Mouse (Mus musculus): Measurements from ENCODE around the gene Rpl39l.
"Not testable (repeated sequence)": the region's sequence is repeated elsewhere in the genome, so short reads cannot be mapped to it uniquely, and the experiment has no call there.

Rpl39l gene

GRCm38 (mm10) chr16:10170005-10170404 is at the start of gene Rpl39l:
Rpl39l (plus strand) TSS chr16:10170226.
- peak; percentile 61 for DNase-seq (ENCODE audit: low spot score)

GRCm38 (mm10) chr16:10127586-10127985 is 42.4 kb upstream of the Rpl39l start:
- DNase-seq (ENCODE audit: low spot score) = no peak

- no peak for DNase-seq (ENCODE audit: low spot score)
Measured at GRCm38 (mm10) chr16:10129052-10129911, 40.7 kb upstream of the Rpl39l start.

- DNase-seq (ENCODE audit: low spot score) = no peak
Measured at GRCm38 (mm10) chr16:10143166-10143565, 26.9 kb upstream of the Rpl39l start.

GRCm38 (mm10) chr16:10147401-10147800 is 22.6 kb upstream of the Rpl39l start:
- no peak for DNase-seq (ENCODE audit: low spot score)

- DNase-seq (ENCODE audit: low spot score) = no peak
Measured at GRCm38 (mm10) chr16:10169123-10169905, 712 bp upstream of the Rpl39l start.

- DNase-seq (ENCODE audit: low spot score) = no peak
Measured at GRCm38 (mm10) chr16:10171276-10171675, 1.2 kb downstream of the Rpl39l start.

GRCm38 (mm10) chr16:10172179-10172820 is 2.3 kb downstream of the Rpl39l start:
- DNase-seq (ENCODE audit: low spot score) = no peak

GRCm38 (mm10) chr16:10187461-10187860 is 17.4 kb downstream of the Rpl39l start:
- not testable (repeated sequence) for DNase-seq (ENCODE audit: low spot score)

GRCm38 (mm10) chr16:10192679-10193506 is 22.9 kb downstream of the Rpl39l start, which contains the start of gene Atf7ip2:
Atf7ip2 (plus strand) TSS chr16:10192712.
- DNase-seq (ENCODE audit: low spot score) = no peak

- no peak for DNase-seq (ENCODE audit: low spot score)
Measured at GRCm38 (mm10) chr16:10208777-10209176, 38.8 kb downstream of the Rpl39l start.

- not testable (repeated sequence) for DNase-seq (ENCODE audit: low spot score)
Measured at GRCm38 (mm10) chr16:10216366-10216765, 46.3 kb downstream of the Rpl39l start.

- not testable (repeated sequence) for DNase-seq (ENCODE audit: low spot score)
Measured at GRCm38 (mm10) chr16:10217020-10217419, 47.0 kb downstream of the Rpl39l start.
